Mouse (Mus musculus) bone marrow, adult 2 months (tissue): ENCODE measurements around the gene Msx2.

ENCODE experiments used
- CTCF ChIP-seq: fragments of 200-500 bp; IDR thresholded peaks from 2 replicates; pipeline ENCODE4 v1.5.1; 2011; ENCODE audit warnings: low read length, control low read depth; ENCODE audit not compliant: control insufficient read depth, insufficient read depth
- POLR2A ChIP-seq: fragments of 200-500 bp; IDR thresholded peaks from 2 replicates; pipeline ENCODE4 v1.6.1; 2011; ENCODE audit warnings: low read depth, mild to moderate bottlenecking, control low read depth, low read length, borderline replicate concordance; ENCODE audit not compliant: control insufficient read depth

DNA sequence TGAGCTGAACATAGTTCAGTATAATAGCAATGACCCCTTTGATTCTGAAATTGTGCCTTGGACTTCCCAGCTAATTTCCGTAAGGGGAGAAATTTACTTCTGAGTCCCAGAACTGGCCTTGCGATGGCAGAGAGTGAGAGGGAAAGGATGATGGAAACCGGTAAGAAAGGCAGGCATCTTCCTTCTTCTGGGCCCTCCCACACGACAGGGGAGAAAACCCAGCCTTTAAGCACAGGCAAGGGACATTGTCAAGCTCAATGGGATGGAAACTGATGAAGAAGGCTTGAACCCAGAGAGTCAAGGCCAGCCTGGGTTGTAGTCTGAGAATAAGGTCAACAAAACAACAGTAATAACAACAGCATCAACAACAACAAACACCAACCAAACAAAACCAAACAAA is 14.1 kb downstream of the Msx2 start:
- no peak for TF ChIP-seq CTCF
- TF ChIP-seq POLR2A = no peak
